Comparison of ENCODE assay signal across 7 mouse cellular contexts in the genomic region with DNA sequence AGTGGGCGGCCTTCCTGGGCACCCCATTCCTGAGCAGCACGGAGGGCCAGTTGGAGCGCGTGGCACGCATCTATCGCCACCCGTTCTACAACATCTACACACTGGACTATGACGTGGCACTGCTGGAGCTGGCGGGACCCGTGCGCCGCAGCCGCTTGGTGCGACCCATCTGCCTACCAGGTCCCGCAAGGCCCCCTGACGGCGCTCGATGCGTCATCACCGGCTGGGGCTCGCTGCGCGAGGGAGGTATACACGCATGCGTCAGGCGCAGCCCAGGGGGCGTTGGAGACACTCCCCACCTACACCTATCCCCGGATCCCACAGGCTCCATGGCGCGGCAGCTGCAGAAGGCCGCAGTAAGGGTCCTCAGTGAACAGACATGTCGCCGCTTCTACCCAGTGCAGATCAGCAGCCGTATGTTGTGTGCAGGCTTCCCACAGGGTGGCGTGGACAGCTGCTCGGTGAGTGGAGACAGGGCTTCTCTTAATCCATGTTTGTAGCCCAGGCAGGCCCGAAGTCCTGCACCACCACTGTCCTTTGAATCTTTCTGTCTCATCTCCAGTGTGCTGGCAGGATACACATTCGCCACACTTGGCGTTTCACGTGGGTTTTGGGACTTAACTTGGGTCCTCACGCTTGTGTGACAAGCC. TPM values are rescaled to one million over a fixed set of nuclear protein-coding genes. Genes with fewer than 3 reads are reported as not detected.
A peak's percentile ranks its signal among the peaks of the same experiment; 100 is the strongest.
DNase-seq lines count a peak whose midpoint lies in the region; ATAC-seq and TF ChIP-seq lines count a peak whose summit lies in the region.

No protein-coding gene starts in this region.

- H3K9me3 ChIP-seq in liver, postnatal 0 days (ENCODE audit: low read length): no peaks in the 10 kb centered on the region
- H3K9me3 ChIP-seq in embryonic facial prominence, embryonic 12.5 days: no peaks in the 10 kb centered on the region
- H3K9me3 ChIP-seq in hindbrain, embryonic 15.5 days: no peaks in the 10 kb centered on the region
- no peaks in the 10 kb centered on the region for H3K9me3 ChIP-seq in neural tube, embryonic 13.5 days

- ATAC-seq in liver, postnatal 0 days: no peak
- no peak for ATAC-seq in embryonic facial prominence, embryonic 12.5 days (ENCODE audit: insufficient number of reproducible peaks, insufficient read depth, low FRiP score, low TSS enrichment)
- ATAC-seq in hindbrain, embryonic 15.5 days (ENCODE audit: low FRiP score, low read depth): no peak
- ATAC-seq in neural tube, embryonic 13.5 days (ENCODE audit: low read depth): no peak

- no peaks in the 10 kb centered on the region for H3K27me3 ChIP-seq in liver, postnatal 0 days (ENCODE audit: insufficient read depth, low read length)
- no peaks in the 10 kb centered on the region for H3K27me3 ChIP-seq in embryonic facial prominence, embryonic 12.5 days
- H3K27me3 ChIP-seq in hindbrain, embryonic 15.5 days: no peaks in the 10 kb centered on the region
- H3K27me3 ChIP-seq in neural tube, embryonic 13.5 days: no peaks in the 10 kb centered on the region

- H3K36me3 ChIP-seq in liver, postnatal 0 days (replicated peaks; ENCODE audit: insufficient read depth, low read length): peaks cover 14% of the 10 kb centered on the region; the same call in 1 of the 2 replicates
- H3K36me3 ChIP-seq in embryonic facial prominence, embryonic 12.5 days: peaks cover 15% of the 10 kb centered on the region
- H3K36me3 ChIP-seq in hindbrain, embryonic 15.5 days: peaks cover 10% of the 10 kb centered on the region
- peaks cover 28% of the 10 kb centered on the region for H3K36me3 ChIP-seq in neural tube, embryonic 13.5 days

- WGBS in liver, postnatal 0 days (ENCODE audit: insufficient replicate concordance): 58% methylated on average over 41 of the region's 41 CpGs
- WGBS in embryonic facial prominence, embryonic 12.5 days: 36% methylated on average over 41 of the region's 41 CpGs
- WGBS in hindbrain, embryonic 15.5 days: 34% methylated on average over 41 of the region's 41 CpGs
- WGBS in neural tube, embryonic 13.5 days: 39% methylated on average over 41 of the region's 41 CpGs

- H3K4me1 ChIP-seq in liver, postnatal 0 days (ENCODE audit: insufficient read depth): peaks cover 15% of the 10 kb centered on the region
- peaks cover 19% of the 10 kb centered on the region for H3K4me1 ChIP-seq in embryonic facial prominence, embryonic 12.5 days
- H3K4me1 ChIP-seq in hindbrain, embryonic 15.5 days (replicated peaks): peaks cover 19% of the 10 kb centered on the region
- peaks cover 30% of the 10 kb centered on the region for H3K4me1 ChIP-seq in neural tube, embryonic 13.5 days (replicated peaks)

- TF ChIP-seq EP300 in liver, postnatal 0 days (IDR thresholded peaks at IDR 0.05; ENCODE audit: low read depth): no peak

- DNase-seq in liver: peak; percentile 37
- DNase-seq in liver, postnatal 0 days: no peak
- DNase-seq in ovary, adult 18-20 months (ENCODE audit: low spot score): no peak
- DNase-seq in thymus, adult 18-20 months: no peak

- no peak overlapping the region for H3K4me2 ChIP-seq in liver, postnatal 0 days (ENCODE audit: low read depth, low read length)
- peak overlapping the region; percentile 29 for H3K4me2 ChIP-seq in embryonic facial prominence, embryonic 12.5 days (replicated peaks)
- H3K4me2 ChIP-seq in hindbrain, embryonic 15.5 days: peak overlapping the region; percentile 20; the same call in 1 of the 2 replicates
- H3K4me2 ChIP-seq in neural tube, embryonic 13.5 days: peak overlapping the region; percentile 31

- no peak overlapping the region for H3K9ac ChIP-seq in liver, postnatal 0 days (replicated peaks)
- no peak overlapping the region for H3K9ac ChIP-seq in embryonic facial prominence, embryonic 12.5 days
- H3K9ac ChIP-seq in hindbrain, embryonic 15.5 days: no peak overlapping the region
- peak overlapping the region; percentile 18; the same call in 1 of the 2 replicates for H3K9ac ChIP-seq in neural tube, embryonic 13.5 days

- no peak for TF ChIP-seq CTCF in liver, postnatal 0 days (IDR thresholded peaks at IDR 0.05; ENCODE audit: low read depth)

- H3K27ac ChIP-seq in liver, postnatal 0 days (ENCODE audit: low read depth): no peak overlapping the region
- H3K27ac ChIP-seq in embryonic facial prominence, embryonic 12.5 days: no peak overlapping the region
- no peak overlapping the region for H3K27ac ChIP-seq in hindbrain, embryonic 15.5 days (replicated peaks)
- H3K27ac ChIP-seq in neural tube, embryonic 13.5 days (replicated peaks): no peak overlapping the region

- no peak overlapping the region for H3K4me3 ChIP-seq in liver, postnatal 0 days (ENCODE audit: low read depth, low read length)
- H3K4me3 ChIP-seq in embryonic facial prominence, embryonic 12.5 days: no peak overlapping the region
- H3K4me3 ChIP-seq in hindbrain, embryonic 15.5 days: no peak overlapping the region
- no peak overlapping the region for H3K4me3 ChIP-seq in neural tube, embryonic 13.5 days

RNA-seq across cellular contexts. Expression of gene Timm13, which starts 2.8 kb away (rescaled TPM):
- 242 and 244 TPM in 2 replicates for polyA plus RNA-seq in liver, postnatal 0 days (2015; fragmentation: Nextera tagmentation; extraction: Ambion mirVana)
- 308 and 322 TPM in 2 replicates for polyA plus RNA-seq in embryonic facial prominence, embryonic 12.5 days (2016; fragmentation: Nextera tagmentation; extraction: Ambion mirVana)
- polyA plus RNA-seq in hindbrain, embryonic 15.5 days (2015; fragmentation: Nextera tagmentation; extraction: Ambion mirVana): 329 and 342 TPM in 2 replicates
- polyA plus RNA-seq in neural tube, embryonic 13.5 days (2015; fragmentation: Nextera tagmentation; extraction: Ambion mirVana): 328 and 331 TPM in 2 replicates

RNA-seq across cellular contexts. Expression of gene Lmnb2, which starts 20.1 kb away (rescaled TPM):
- polyA plus RNA-seq in liver, postnatal 0 days (2015; fragmentation: Nextera tagmentation; extraction: Ambion mirVana): 5.4 and 6.5 TPM in 2 replicates
- polyA plus RNA-seq in embryonic facial prominence, embryonic 12.5 days (2016; fragmentation: Nextera tagmentation; extraction: Ambion mirVana): 70.3 TPM in 2 replicates
- 38.4 and 40.9 TPM in 2 replicates for polyA plus RNA-seq in hindbrain, embryonic 15.5 days (2015; fragmentation: Nextera tagmentation; extraction: Ambion mirVana)
- 38.3 and 41.6 TPM in 2 replicates for polyA plus RNA-seq in neural tube, embryonic 13.5 days (2015; fragmentation: Nextera tagmentation; extraction: Ambion mirVana)

RNA-seq across cellular contexts. Expression of gene Tmprss9, which starts 26.3 kb away (rescaled TPM):
- 0.12 TPM in 2 replicates for polyA plus RNA-seq in liver, postnatal 0 days (2015; fragmentation: Nextera tagmentation; extraction: Ambion mirVana)
- 0.09 and 0.10 TPM in 2 replicates for polyA plus RNA-seq in embryonic facial prominence, embryonic 12.5 days (2016; fragmentation: Nextera tagmentation; extraction: Ambion mirVana)
- 0.22 and 0.33 TPM in 2 replicates for polyA plus RNA-seq in hindbrain, embryonic 15.5 days (2015; fragmentation: Nextera tagmentation; extraction: Ambion mirVana)
- polyA plus RNA-seq in neural tube, embryonic 13.5 days (2015; fragmentation: Nextera tagmentation; extraction: Ambion mirVana): 0.08 and 0.31 TPM in 2 replicates

RNA-seq across cellular contexts. Expression of gene Gadd45b, which starts 31.9 kb away (rescaled TPM):
- polyA plus RNA-seq in liver, postnatal 0 days (2015; fragmentation: Nextera tagmentation; extraction: Ambion mirVana): 17.3 and 18.7 TPM in 2 replicates
- polyA plus RNA-seq in embryonic facial prominence, embryonic 12.5 days (2016; fragmentation: Nextera tagmentation; extraction: Ambion mirVana): 15.9 and 20.5 TPM in 2 replicates
- polyA plus RNA-seq in hindbrain, embryonic 15.5 days (2015; fragmentation: Nextera tagmentation; extraction: Ambion mirVana): 6.9 and 8.5 TPM in 2 replicates
- polyA plus RNA-seq in neural tube, embryonic 13.5 days (2015; fragmentation: Nextera tagmentation; extraction: Ambion mirVana): 8.8 and 9.0 TPM in 2 replicates

RNA-seq across cellular contexts. Expression of gene Sppl2b, which starts 42.9 kb away (rescaled TPM):
- polyA plus RNA-seq in liver, postnatal 0 days (2015; fragmentation: Nextera tagmentation; extraction: Ambion mirVana): 27.6 and 27.7 TPM in 2 replicates
- polyA plus RNA-seq in embryonic facial prominence, embryonic 12.5 days (2016; fragmentation: Nextera tagmentation; extraction: Ambion mirVana): 52.0 and 53.0 TPM in 2 replicates
- 76.8 and 87.4 TPM in 2 replicates for polyA plus RNA-seq in hindbrain, embryonic 15.5 days (2015; fragmentation: Nextera tagmentation; extraction: Ambion mirVana)
- 62.0 and 66.2 TPM in 2 replicates for polyA plus RNA-seq in neural tube, embryonic 13.5 days (2015; fragmentation: Nextera tagmentation; extraction: Ambion mirVana)
